Mouse (Mus musculus) liver, embryonic 16.5 days (tissue): ENCODE results near the gene Ipcef1. TPM values are rescaled to one million over a fixed set of nuclear protein-coding genes. Genes with fewer than 3 reads are reported as not detected.
"Not testable (repeated sequence)": the region's sequence is repeated elsewhere in the genome, so short reads cannot be mapped to it uniquely, and the experiment has no call there.

Experiments used
- ATAC-seq: fragments of 200-750 bp; cut with Nextera tagmentation; 2 replicates; pipeline ENCODE4 v1.8.0; 2017; ENCODE audit warnings: low read depth, mild to moderate bottlenecking, moderate number of reproducible peaks, moderate library complexity
- H3K27ac ChIP-seq: fragments of 300-500 bp; sonication (generic); 2 replicates; pipeline ENCODE4 v1.5.1; 2014; ENCODE audit warnings: mild to moderate bottlenecking, low read length
- H3K27me3 ChIP-seq: fragments of 300-500 bp; sonication (generic); 2 replicates; pipeline ENCODE4 v1.6.1; 2014; ENCODE audit warnings: low read depth, low read length, mixed read lengths; ENCODE audit not compliant: control insufficient read depth, insufficient read depth
- H3K36me3 ChIP-seq: fragments of 300-500 bp; sonication (generic); 2 replicates; pipeline ENCODE4 v1.6.1; 2014; ENCODE audit warnings: mild to moderate bottlenecking; ENCODE audit not compliant: control insufficient read depth, insufficient read depth
- H3K4me1 ChIP-seq: fragments of 300-500 bp; sonication (generic); 2 replicates; pipeline ENCODE4 v1.6.1; 2014; ENCODE audit warnings: low read depth, low read length, mixed read lengths; ENCODE audit not compliant: control insufficient read depth
- H3K4me2 ChIP-seq: fragments of 300-500 bp; sonication (generic); 2 replicates; pipeline ENCODE4 v1.6.1; 2014; ENCODE audit warnings: low read depth, low read length, mixed read lengths
- H3K4me3 ChIP-seq: fragments of 300-500 bp; sonication (generic); 2 replicates; pipeline ENCODE4 v1.5.1; 2014; ENCODE audit warnings: low read depth, mild to moderate bottlenecking, low read length
- H3K9ac ChIP-seq: fragments of 300-500 bp; sonication (generic); 2 replicates; pipeline ENCODE4 v1.6.1; 2014; ENCODE audit warnings: low read depth, low read length
- H3K9me3 ChIP-seq: fragments of 300-500 bp; sonication (generic); replicated peaks from 2 replicates; pipeline ENCODE4 v1.6.1; 2016; ENCODE audit warnings: low read length; ENCODE audit not compliant: control insufficient read depth
- WGBS: fragments of 180-500 bp; shearing (Covaris S2); extraction: QIAGEN DNeasy Blood & Tissue Kit; methylation state at CpG from one replicate; pipeline ENCODE4 v1.1.7; 2014; ENCODE audit not compliant: insufficient replicate concordance; 5-methylcytosine and 5-hydroxymethylcytosine counted together
- polyA plus RNA-seq: library from polyadenylated mRNA; unstranded; fragments of >200 nt; fragmentation: Nextera tagmentation; extraction: Ambion mirVana; gene quantifications from 2 replicates; pipeline ENCODE4 v1.2.1, GENCODE M21; 2015

Gene Ipcef1
- polyA plus RNA-seq, 1 experiment from 2014 or later, result 0.97 TPM

DNA sequence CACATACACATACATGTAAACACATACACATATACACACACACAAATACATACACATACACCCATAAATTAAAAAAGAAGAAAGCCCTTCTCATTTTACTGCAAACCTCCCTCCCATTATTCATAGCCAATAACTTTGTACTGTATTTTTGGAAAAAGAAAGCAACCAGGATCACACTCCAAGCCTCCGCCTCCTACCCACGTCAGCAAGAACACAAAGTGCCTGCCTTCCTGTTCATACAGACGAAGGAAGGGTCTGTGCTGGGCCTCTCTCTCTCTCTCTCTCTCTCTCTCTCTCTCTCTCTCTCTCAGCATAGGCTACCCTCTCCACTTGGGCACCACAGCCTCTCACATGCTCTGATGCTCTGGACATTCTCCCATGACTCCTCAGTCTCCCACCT, 156.5 kb downstream of the Ipcef1 start:
- ATAC-seq, result no peak
- Histone ChIP-seq H3K27me3 (no peaks in the 10 kb centered on the region), H3K4me2 (no peak overlapping the region), H3K4me3 (no peak overlapping the region), H3K27ac (no peak overlapping the region), H3K9ac (no peak overlapping the region), H3K9me3 (no peaks in the 10 kb centered on the region), H3K36me3 (no peaks in the 10 kb centered on the region), H3K4me1 (no peaks in the 10 kb centered on the region)
- WGBS, result 55% methylated on average over 3 of the region's 3 CpGs

DNA sequence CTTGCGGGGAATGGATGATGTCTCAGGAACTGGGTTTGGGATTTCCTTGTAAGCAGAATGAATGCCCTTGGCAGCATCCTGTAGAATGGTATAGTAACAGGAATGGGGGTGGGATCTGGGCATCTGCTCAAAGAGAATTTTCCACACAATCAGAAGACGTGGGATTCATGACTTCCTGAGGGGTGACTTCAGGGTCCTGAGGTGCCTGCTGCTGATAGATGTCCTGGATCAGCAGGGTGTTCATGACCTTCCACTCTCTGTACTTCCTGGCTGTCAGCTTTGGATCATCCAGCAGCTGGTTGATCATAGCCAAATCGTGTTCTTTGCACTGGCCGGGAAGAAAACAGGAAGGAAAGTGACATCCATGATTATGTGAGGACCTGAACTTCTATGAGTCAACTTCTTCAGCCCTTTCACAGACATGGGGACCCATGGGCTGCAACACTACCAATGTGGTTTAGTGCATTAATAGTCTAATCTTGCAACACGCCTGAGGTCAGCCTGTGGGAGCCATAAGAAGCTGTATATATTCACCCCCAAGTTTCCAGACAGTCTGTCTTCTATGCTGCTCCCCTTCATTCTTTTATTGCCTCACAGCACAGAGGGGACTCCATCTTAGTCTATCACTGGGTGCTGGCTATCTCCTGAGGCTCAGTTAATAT, 161.8 kb downstream of the Ipcef1 start:
- Histone ChIP-seq H3K4me1 (no peaks in the 10 kb centered on the region), H3K27ac (no peak overlapping the region), H3K36me3 (no peaks in the 10 kb centered on the region), H3K4me2 (no peak overlapping the region), H3K9ac (no peak overlapping the region), H3K9me3 (no peaks in the 10 kb centered on the region), H3K4me3 (no peak overlapping the region), H3K27me3 (no peaks in the 10 kb centered on the region)
- 51% methylated on average over 5 of the region's 5 CpGs for WGBS
- ATAC-seq, result peak; percentile 51

DNA sequence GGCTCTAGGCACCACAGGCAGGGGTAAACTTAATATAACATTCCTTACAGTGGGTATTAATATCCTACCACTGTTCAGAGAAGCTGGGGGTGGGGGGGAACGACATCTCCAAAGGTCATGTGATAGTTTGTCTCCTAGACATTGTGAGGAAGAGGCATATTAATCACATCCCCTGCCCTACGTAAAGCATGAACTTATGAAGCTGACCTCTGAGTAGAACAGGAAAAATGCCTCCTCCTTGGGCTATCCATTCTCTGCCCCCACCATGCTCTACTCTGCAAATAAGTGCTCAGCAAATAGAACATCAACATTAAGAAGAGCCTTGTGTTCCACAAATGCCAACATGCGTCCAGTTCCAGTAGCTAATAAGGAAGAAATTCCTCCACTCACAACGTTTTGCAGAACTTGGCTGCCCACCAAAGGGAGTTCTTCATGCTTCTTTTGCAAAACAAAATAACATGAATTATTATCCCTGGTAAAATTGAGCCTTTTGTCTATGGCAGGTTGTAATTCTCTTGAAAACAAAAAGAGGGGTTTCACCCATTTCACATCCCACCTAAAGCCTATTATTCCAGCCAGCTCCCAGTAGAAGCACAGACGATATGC, 162.5 kb downstream of the Ipcef1 start:
- no peak overlapping the region for H3K4me3 ChIP-seq
- H3K4me2 ChIP-seq, result no peak overlapping the region
- no peak overlapping the region for H3K27ac ChIP-seq
- no peaks in the 10 kb centered on the region for H3K36me3 ChIP-seq
- H3K9me3 ChIP-seq, result no peaks in the 10 kb centered on the region
- no peaks in the 10 kb centered on the region for H3K27me3 ChIP-seq
- H3K9ac ChIP-seq, result no peak overlapping the region
- ATAC-seq, result peak; percentile 50; the same call in 1 of the 2 replicates
- 57% methylated on average over 5 of the region's 5 CpGs for WGBS
- no peaks in the 10 kb centered on the region for H3K4me1 ChIP-seq

DNA sequence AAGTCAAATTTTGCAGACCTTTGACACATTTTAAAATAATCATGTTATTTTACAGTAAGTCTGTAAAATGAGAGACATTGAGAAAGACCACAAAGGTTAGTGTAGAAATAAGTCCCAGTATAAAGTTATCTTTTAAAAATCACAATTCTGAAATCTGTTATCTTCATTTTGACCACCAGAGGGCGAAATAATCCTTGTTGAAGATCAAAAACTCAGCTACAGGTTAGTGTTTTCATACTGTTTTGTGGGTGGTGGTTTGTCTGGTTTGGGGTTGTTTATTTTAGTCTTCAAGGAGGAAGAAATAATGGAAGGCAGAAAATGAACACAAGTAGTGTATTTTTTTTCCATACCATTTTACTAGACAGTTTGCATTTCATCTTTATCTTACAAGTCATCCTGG, 166.8 kb downstream of the Ipcef1 start:
- H3K9ac ChIP-seq, result no peak overlapping the region
- no peaks in the 10 kb centered on the region for H3K27me3 ChIP-seq
- no peak for ATAC-seq
- H3K27ac ChIP-seq, result no peak overlapping the region
- H3K4me1 ChIP-seq, result no peaks in the 10 kb centered on the region
- H3K36me3 ChIP-seq, result no peaks in the 10 kb centered on the region
- WGBS, result 2% methylated on average over 1 of the region's 1 CpGs
- H3K4me2 ChIP-seq, result no peak overlapping the region
- H3K9me3 ChIP-seq, result no peaks in the 10 kb centered on the region
- H3K4me3 ChIP-seq, result no peak overlapping the region

DNA sequence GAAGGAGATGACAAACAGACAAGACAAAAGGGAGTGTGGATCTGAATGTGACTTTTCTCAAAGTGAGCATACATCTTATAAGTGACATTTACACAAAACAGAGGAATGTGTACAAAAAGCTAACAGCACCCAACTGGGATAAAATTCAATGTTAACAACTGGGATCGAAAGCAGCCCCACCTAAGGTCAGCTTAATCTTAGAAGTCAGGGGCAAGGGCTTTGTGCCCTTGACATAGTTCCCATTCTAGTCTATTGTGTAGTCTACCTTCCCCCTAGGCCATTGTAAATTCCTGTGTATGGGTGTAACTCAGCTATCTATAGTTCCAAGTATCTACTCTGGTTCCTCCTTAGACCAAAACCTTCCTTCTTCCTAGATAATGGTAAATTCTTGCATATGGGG, 170.2 kb downstream of the Ipcef1 start:
- 74% methylated on average over 1 of the region's 1 CpGs for WGBS
- not testable (repeated sequence) for H3K4me2 ChIP-seq, ATAC-seq, H3K9me3 ChIP-seq, H3K4me1 ChIP-seq, H3K27me3 ChIP-seq, H3K36me3 ChIP-seq, H3K27ac ChIP-seq, H3K4me3 ChIP-seq, H3K9ac ChIP-seq

DNA sequence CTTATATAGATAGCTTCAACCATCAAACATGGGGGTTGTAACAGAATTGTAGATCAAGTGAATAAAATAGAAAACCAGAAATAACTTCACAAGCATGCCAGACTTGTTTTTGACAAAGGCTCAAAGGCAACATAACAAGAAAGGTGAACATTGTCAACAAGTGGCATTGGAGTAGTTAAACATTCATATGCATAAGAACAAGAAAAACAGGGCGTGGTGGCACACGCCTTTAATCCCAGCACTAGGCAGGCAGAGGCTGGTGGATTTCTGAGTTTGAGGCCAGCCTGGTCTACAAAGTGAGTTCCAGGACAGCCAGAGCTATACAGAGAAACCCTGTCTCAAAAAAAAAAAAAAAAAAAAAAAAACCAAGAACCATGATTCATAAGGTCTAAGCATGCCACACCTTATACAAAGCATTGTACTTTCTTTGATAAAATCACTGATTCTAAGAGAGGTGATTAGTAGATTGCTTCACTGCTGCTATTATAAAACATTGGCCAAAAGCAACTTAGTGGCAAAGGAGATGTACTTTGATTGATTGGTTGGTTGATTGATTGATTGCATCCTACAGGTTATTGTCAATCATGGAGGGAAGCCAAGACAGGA, 173.9 kb downstream of the Ipcef1 start:
- no peak overlapping the region for H3K27ac ChIP-seq
- no peak overlapping the region for H3K9ac ChIP-seq
- ATAC-seq, result no peak
- 76% methylated on average over 2 of the region's 2 CpGs for WGBS
- no peaks in the 10 kb centered on the region for H3K9me3 ChIP-seq
- H3K27me3 ChIP-seq, result no peaks in the 10 kb centered on the region
- no peaks in the 10 kb centered on the region for H3K4me1 ChIP-seq
- H3K36me3 ChIP-seq, result no peaks in the 10 kb centered on the region
- H3K4me2 ChIP-seq, result no peak overlapping the region
- H3K4me3 ChIP-seq, result no peak overlapping the region

DNA sequence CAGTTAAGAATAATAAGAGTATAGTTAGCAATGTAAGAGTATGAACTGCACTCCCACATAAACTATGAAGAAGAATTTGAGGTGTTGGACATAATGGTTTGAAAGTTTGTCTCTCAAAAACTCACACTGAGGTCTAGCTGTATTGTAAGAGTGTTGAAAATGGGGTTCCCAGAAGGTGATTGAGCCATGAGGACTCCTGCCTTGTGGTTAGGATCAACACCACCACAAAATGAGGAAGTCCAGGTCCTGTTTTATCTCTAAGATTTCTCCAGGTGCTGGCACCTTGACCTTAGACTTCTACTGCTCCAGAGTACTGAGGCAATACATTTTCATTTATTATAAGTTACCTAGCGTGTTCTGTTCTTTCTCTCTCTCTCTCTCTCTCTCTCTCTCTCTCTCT, 178.4 kb downstream of the Ipcef1 start:
- no peak for ATAC-seq
- H3K4me3 ChIP-seq, result no peak overlapping the region
- no peaks in the 10 kb centered on the region for H3K4me1 ChIP-seq
- H3K27ac ChIP-seq, result no peak overlapping the region
- no peak overlapping the region for H3K9ac ChIP-seq
- H3K27me3 ChIP-seq, result no peaks in the 10 kb centered on the region
- H3K9me3 ChIP-seq, result no peaks in the 10 kb centered on the region
- no peak overlapping the region for H3K4me2 ChIP-seq
- WGBS, result 38% methylated on average over 1 of the region's 1 CpGs
- no peaks in the 10 kb centered on the region for H3K36me3 ChIP-seq

DNA sequence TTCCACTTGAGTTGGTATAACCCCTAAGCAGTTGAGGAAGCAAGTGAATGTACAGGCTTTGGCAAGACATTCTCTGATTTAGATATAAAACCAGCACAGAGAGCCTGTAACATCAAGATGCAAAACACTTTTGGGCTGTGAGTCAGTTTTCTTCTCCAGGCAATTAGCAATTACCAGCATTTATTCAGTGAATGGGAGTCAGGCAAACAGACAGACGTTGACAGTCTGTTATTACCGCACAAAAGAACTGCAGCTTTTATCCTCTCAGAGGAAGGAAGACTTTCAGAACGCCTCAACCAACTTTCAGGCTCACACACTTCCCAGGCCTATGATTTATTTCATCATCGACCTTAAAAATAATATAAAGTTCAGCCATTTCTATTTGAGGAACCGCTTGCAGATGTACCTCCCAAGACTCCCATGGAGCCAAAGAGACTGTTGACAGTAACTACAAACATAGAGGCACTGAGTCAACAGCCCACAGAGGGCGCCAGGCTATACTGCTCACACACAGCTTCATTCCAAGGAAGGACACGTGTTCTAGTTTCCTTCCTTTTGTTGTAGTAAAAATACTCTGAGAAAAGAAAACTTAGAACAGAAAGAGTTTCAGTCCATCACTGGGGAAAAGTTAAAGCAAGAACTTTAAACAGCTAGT, 180.7 kb downstream of the Ipcef1 start:
- no peaks in the 10 kb centered on the region for H3K4me1 ChIP-seq

DNA sequence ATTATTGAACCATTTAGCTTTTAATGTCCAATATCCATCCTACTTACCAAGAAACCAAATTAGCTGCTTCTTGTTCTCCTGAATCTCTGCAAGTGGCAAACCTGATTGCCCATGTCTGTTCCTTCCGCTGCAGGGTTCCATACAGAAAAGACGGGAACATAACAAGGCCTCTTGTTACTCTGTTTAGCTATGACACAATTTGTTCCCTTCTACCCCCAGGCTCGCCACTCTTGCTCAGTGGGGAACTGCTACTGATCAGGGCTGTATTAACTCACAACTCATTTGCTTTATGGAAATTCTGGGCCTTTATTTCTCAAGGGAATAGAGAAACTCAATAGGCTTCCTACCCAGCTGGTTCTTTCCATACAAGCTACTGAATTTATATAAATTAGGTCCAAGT, 196.5 kb downstream of the Ipcef1 start:
- Histone ChIP-seq H3K9me3 (no peaks in the 10 kb centered on the region), H3K4me1 (no peaks in the 10 kb centered on the region), H3K4me2 (no peak overlapping the region), H3K4me3 (no peak overlapping the region), H3K9ac (no peak overlapping the region), H3K27ac (no peak overlapping the region), H3K27me3 (no peaks in the 10 kb centered on the region), H3K36me3 (no peaks in the 10 kb centered on the region)
- 67% methylated on average over 3 of the region's 3 CpGs for WGBS
- ATAC-seq, result no peak

More for the DNA sequence above, 180.7 kb downstream of the Ipcef1 start:
- no peak for ATAC-seq
- H3K4me2 ChIP-seq, result no peak overlapping the region
- H3K4me3 ChIP-seq, result no peak overlapping the region
- H3K27me3 ChIP-seq, result no peaks in the 10 kb centered on the region
- H3K36me3 ChIP-seq, result no peaks in the 10 kb centered on the region
- H3K9me3 ChIP-seq, result no peaks in the 10 kb centered on the region
- no peak overlapping the region for H3K9ac ChIP-seq
- WGBS, result 65% methylated on average over 7 of the region's 7 CpGs
- H3K27ac ChIP-seq, result no peak overlapping the region
